Mouse (Mus musculus): ENCODE measurements around the gene Tenm3. TPM values are rescaled to one million over a fixed set of nuclear protein-coding genes. Genes with fewer than 3 reads are reported as not detected.

Gene Tenm3
- total and polyA plus RNA-seq, 3 experiments = 0.03 to 0.08 (median 0.07) TPM

GRCm38 (mm10) chr8:48819348-48819747 is 24.4 kb downstream of the Tenm3 start:
- no peak overlapping the region for H3K4me2 ChIP-seq (ENCODE audit: insufficient read depth, low read depth, poor library complexity, severe bottlenecking)
- dilution Hi-C loops (cut with MboI; ENCODE audit: extremely low pct_ligation_motif_present, extremely low pct_unique_long_range_greater_than_20kb, low sequenced_read_pairs) = no loop called here

GRCm38 (mm10) chr8:48816941-48817340 is 26.8 kb downstream of the Tenm3 start:
- no peaks in the 10 kb centered on the region for H3K36me3 ChIP-seq (replicated peaks in 1 of 2; ENCODE audit: control insufficient read depth in 1 of 2, insufficient read depth in 1 of 2, low read length in 1 of 2)
- in situ Hi-C loops (cut with MboI; ENCODE audit: low pct_ligation_motif_present, low pct_unique_long_range_greater_than_20kb, low sequenced_read_pairs) (no loop called here), dilution Hi-C loops (cut with MboI; ENCODE audit: extremely low pct_ligation_motif_present, extremely low pct_unique_long_range_greater_than_20kb, low sequenced_read_pairs) (no loop called here)
- TF ChIP-seq ZKSCAN1 (IDR thresholded peaks at IDR 0.05; ENCODE audit: borderline replicate concordance, low read depth, low read length) (no peak), CTCF (conservative IDR thresholded peaks at IDR 0.05 in 1 of 2, IDR thresholded peaks at IDR 0.05 in 1 of 2; ENCODE audit: low read depth in 2 of 2, low read length in 2 of 2) (no peak), ZNF384 (IDR thresholded peaks at IDR 0.05; ENCODE audit: low read depth, low read length) (no peak), RCOR1 (conservative IDR thresholded peaks at IDR 0.05; ENCODE audit: low read depth, low read length) (no peak), MAFK (IDR thresholded peaks at IDR 0.05; ENCODE audit: insufficient replicate concordance, low read length) (no peak), TCF12 (IDR thresholded peaks at IDR 0.05; ENCODE audit: low read depth, low read length) (no peak), UBTF (IDR thresholded peaks at IDR 0.05; ENCODE audit: low read depth, low read length) (no peak), IRF4 (IDR thresholded peaks at IDR 0.05; ENCODE audit: low read depth, low read length) (no peak), POLR2AphosphoS2 (IDR thresholded peaks at IDR 0.05; ENCODE audit: low read depth, low read length) (no peak), BHLHE40 (IDR thresholded peaks at IDR 0.05; ENCODE audit: low read depth, low read length) (no peak), SMC3 (IDR thresholded peaks at IDR 0.05; ENCODE audit: low read depth, low read length) (no peak), E2F4 (IDR thresholded peaks at IDR 0.05; ENCODE audit: insufficient replicate concordance, low read depth, low read length) (no peak), ZC3H11A (IDR thresholded peaks at IDR 0.05; ENCODE audit: low read depth, low read length) (no peak), USF2 (conservative IDR thresholded peaks at IDR 0.05; ENCODE audit: low read depth, low read length) (no peak), MAX (IDR thresholded peaks at IDR 0.05; ENCODE audit: low read length) (no peak), ELF1 (IDR thresholded peaks at IDR 0.05; ENCODE audit: low read depth, low read length) (no peak), CHD2 (IDR thresholded peaks at IDR 0.05; ENCODE audit: low read length) (no peak), MYC (IDR thresholded peaks at IDR 0.05; ENCODE audit: low read depth, low read length) (no peak)
- no peak for DNase-seq (ENCODE audit: extremely low read depth)
- no peaks in the 10 kb centered on the region for H3K79me2 ChIP-seq (replicated peaks; ENCODE audit: control insufficient read depth, extremely low read depth, insufficient read depth, poor library complexity, severe bottlenecking)
- H3K9me3 ChIP-seq (replicated peaks; ENCODE audit: low read length) = peaks cover 46% of the 10 kb centered on the region
- no peak overlapping the region for H3K4me2 ChIP-seq (ENCODE audit: insufficient read depth, low read depth, poor library complexity, severe bottlenecking)
- no peak overlapping the region for H3K9ac ChIP-seq (ENCODE audit: insufficient read depth, low read depth)
- no peaks in the 10 kb centered on the region for H3K4me1 ChIP-seq (ENCODE audit: control insufficient read depth in 1 of 2, insufficient read depth in 2 of 2)
- H3K27me3 ChIP-seq (replicated peaks) = no peaks in the 10 kb centered on the region
- H3K27ac ChIP-seq (ENCODE audit: insufficient read depth, low read depth) = no peak overlapping the region
- no peak overlapping the region for H3K4me3 ChIP-seq (replicated peaks in 1 of 3; ENCODE audit: low read depth in 2 of 3, low read length in 2 of 3, poor library complexity in 1 of 3)

More at GRCm38 (mm10) chr8:48819348-48819747, 24.4 kb downstream of the Tenm3 start:
- Histone ChIP-seq H3K27me3 (replicated peaks) (no peaks in the 10 kb centered on the region), H3K36me3 (replicated peaks in 1 of 2; ENCODE audit: control insufficient read depth in 1 of 2, insufficient read depth in 1 of 2, low read length in 1 of 2) (no peaks in the 10 kb centered on the region), H3K79me2 (replicated peaks; ENCODE audit: control insufficient read depth, extremely low read depth, insufficient read depth, poor library complexity, severe bottlenecking) (no peaks in the 10 kb centered on the region), H3K9ac (ENCODE audit: insufficient read depth, low read depth) (no peak overlapping the region), H3K9me3 (replicated peaks; ENCODE audit: low read length) (peaks cover 51% of the 10 kb centered on the region), H3K27ac (ENCODE audit: insufficient read depth, low read depth) (no peak overlapping the region), H3K4me1 (ENCODE audit: control insufficient read depth in 1 of 2, insufficient read depth in 2 of 2) (no peaks in the 10 kb centered on the region), H3K4me3 (replicated peaks in 1 of 3; ENCODE audit: low read depth in 2 of 3, low read length in 2 of 3, poor library complexity in 1 of 3) (no peak overlapping the region)
- no peak for DNase-seq (ENCODE audit: extremely low read depth)
- in situ Hi-C loops (cut with MboI; ENCODE audit: low pct_ligation_motif_present, low pct_unique_long_range_greater_than_20kb, low sequenced_read_pairs) = no loop called here
- TF ChIP-seq JUN (IDR thresholded peaks at IDR 0.05; ENCODE audit: insufficient read depth, low read depth, low read length) = no peak
- no peak for TF ChIP-seq MAX (IDR thresholded peaks at IDR 0.05; ENCODE audit: low read length)
- TF ChIP-seq ZMIZ1 (IDR thresholded peaks at IDR 0.05; ENCODE audit: low read depth, low read length) = no peak
- TF ChIP-seq BHLHE40 (IDR thresholded peaks at IDR 0.05; ENCODE audit: low read depth, low read length) = no peak
- no peak for TF ChIP-seq JUND (conservative IDR thresholded peaks at IDR 0.05; ENCODE audit: low read depth, low read length)
- TF ChIP-seq GABPA (IDR thresholded peaks at IDR 0.05; ENCODE audit: insufficient replicate concordance, low read depth, low read length) = no peak
- TF ChIP-seq RCOR1 (conservative IDR thresholded peaks at IDR 0.05; ENCODE audit: low read depth, low read length) = no peak
- TF ChIP-seq SIN3A (IDR thresholded peaks at IDR 0.05; ENCODE audit: low read length) = no peak
- no peak for TF ChIP-seq NELFE (IDR thresholded peaks at IDR 0.05; ENCODE audit: low read depth, low read length)
- no peak for TF ChIP-seq HCFC1 (IDR thresholded peaks at IDR 0.05; ENCODE audit: low read depth, low read length)
- TF ChIP-seq MXI1 (IDR thresholded peaks at IDR 0.05; ENCODE audit: low read depth, low read length) = no peak
- no peak for TF ChIP-seq MYC (IDR thresholded peaks at IDR 0.05; ENCODE audit: low read depth, low read length)
- no peak for TF ChIP-seq UBTF (IDR thresholded peaks at IDR 0.05; ENCODE audit: low read depth, low read length)

All from CH12.LX (cell line).